Comparison of ENCODE assay signal across 9 mouse cellular contexts in the genomic region with DNA sequence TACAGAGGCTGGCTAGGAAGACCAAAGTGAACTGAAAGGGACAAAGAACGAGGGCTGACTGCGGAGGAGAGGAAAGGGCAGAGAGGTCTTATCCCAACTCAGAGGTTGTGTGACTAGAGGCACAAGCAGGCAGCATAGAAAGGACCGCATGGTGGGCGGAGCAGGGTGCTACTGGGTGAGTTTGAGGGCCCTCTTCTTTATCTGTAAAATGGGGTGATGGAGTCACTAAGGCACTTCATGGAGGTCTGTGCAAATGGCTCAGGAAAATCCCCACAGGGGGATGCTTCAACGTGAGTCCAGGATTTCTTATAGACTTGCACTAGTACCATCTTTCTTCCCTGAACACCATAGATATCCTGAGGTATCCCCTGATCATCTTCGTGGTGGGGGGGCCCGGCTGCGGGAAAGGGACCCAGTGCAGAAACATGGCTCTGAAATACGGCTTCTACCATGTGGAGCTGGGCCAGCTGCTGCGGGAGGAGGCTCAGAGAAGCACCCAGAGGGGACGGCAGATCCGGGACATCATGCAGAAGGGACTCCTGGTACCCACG. TPM values are rescaled to one million over a fixed set of nuclear protein-coding genes. Genes with fewer than 3 reads are reported as not detected.
A peak's percentile ranks its signal among the peaks of the same experiment; 100 is the strongest.
DNase-seq lines count a peak whose midpoint lies in the region; ATAC-seq and TF ChIP-seq lines count a peak whose summit lies in the region.
"Had no signal": no experiment of that assay in that cellular context is flagged by ENCODE, and none has a peak within 500 bp of the region (broad histone marks: within the 10 kb centered on the region; RNA-seq: fewer than 3 reads in every experiment).

No protein-coding gene starts in this region.

- peak overlapping the region; percentile 73 for H3K9ac ChIP-seq in embryonic facial prominence, embryonic 11.5 days (replicated peaks; ENCODE audit: low read length)
- H3K9ac ChIP-seq in hindbrain, postnatal 0 days (replicated peaks; ENCODE audit: low read length): 0 out of 2 replicates have a peak overlapping the region, but pooled peaks have one; percentile 75
- H3K9ac ChIP-seq in midbrain, postnatal 0 days (replicated peaks; ENCODE audit: low read length, poor library complexity, severe bottlenecking): peak overlapping the region; percentile 82; the same call in 1 of the 2 replicates

- H3K36me3 ChIP-seq in embryonic facial prominence, embryonic 11.5 days (replicated peaks; ENCODE audit: control insufficient read depth, insufficient read depth, low read depth, low read length): no peaks in the 10 kb centered on the region; the same call in 1 of the 2 replicates
- H3K36me3 ChIP-seq in hindbrain, postnatal 0 days (ENCODE audit: insufficient read depth, low read length): peaks cover 11% of the 10 kb centered on the region; the same call in 1 of the 2 replicates
- H3K36me3 ChIP-seq in midbrain, postnatal 0 days (ENCODE audit: insufficient read depth, low read length): peaks cover 12% of the 10 kb centered on the region

- DNase-seq in layer of hippocampus, adult 2 months (ENCODE audit: low spot score in 2 of 2): no peak
- DNase-seq in layer of hippocampus, postnatal 10 days (ENCODE audit: low spot score in 2 of 2): no peak
- no peak for DNase-seq in embryonic facial prominence, embryonic 11.5 days (ENCODE audit: low spot score)
- no peak for DNase-seq in hindbrain, postnatal 0 days (ENCODE audit: low spot score)
- no peak for DNase-seq in midbrain, postnatal 0 days (ENCODE audit: low spot score)
- DNase-seq in right cerebral cortex, postnatal 25 days: no peak
- no peak for DNase-seq in adrenal gland, postnatal 10 days
- DNase-seq in embryo, embryonic 9.5 days (ENCODE audit: extremely low spot score): no peak

- peak overlapping the region; percentile 97 for H3K27ac ChIP-seq in layer of hippocampus, adult 2 months
- H3K27ac ChIP-seq in embryonic facial prominence, embryonic 11.5 days (replicated peaks; ENCODE audit: low read depth, low read length): no peak overlapping the region
- H3K27ac ChIP-seq in hindbrain, postnatal 0 days: peak overlapping the region; percentile 94
- H3K27ac ChIP-seq in midbrain, postnatal 0 days (ENCODE audit: low read depth, low read length): peak overlapping the region; percentile 98

- no peak for ATAC-seq in embryonic facial prominence, embryonic 11.5 days (replicated peaks; ENCODE audit: insufficient number of reproducible peaks, low FRiP score, low TSS enrichment, low read depth)
- no peak for ATAC-seq in hindbrain, postnatal 0 days
- no peak; the same call in 1 of the 2 replicates for ATAC-seq in midbrain, postnatal 0 days (ENCODE audit: low FRiP score)

- no peaks in the 10 kb centered on the region for H3K27me3 ChIP-seq in embryonic facial prominence, embryonic 11.5 days (ENCODE audit: control insufficient read depth, insufficient read depth, low read length)
- H3K27me3 ChIP-seq in hindbrain, postnatal 0 days (ENCODE audit: insufficient read depth, low read length): no peaks in the 10 kb centered on the region
- no peaks in the 10 kb centered on the region for H3K27me3 ChIP-seq in midbrain, postnatal 0 days (ENCODE audit: insufficient read depth, low read length)

- TF ChIP-seq CTCF in layer of hippocampus, adult 2 months (conservative IDR thresholded peaks at IDR 0.05): no peak
- no peak for TF ChIP-seq CTCF in hindbrain, postnatal 0 days (IDR thresholded peaks at IDR 0.05; ENCODE audit: low read depth)
- TF ChIP-seq CTCF in midbrain, postnatal 0 days (IDR thresholded peaks at IDR 0.05): no peak

- no peaks in the 10 kb centered on the region for H3K9me3 ChIP-seq in embryonic facial prominence, embryonic 11.5 days (replicated peaks; ENCODE audit: control insufficient read depth, low read length)
- no peaks in the 10 kb centered on the region for H3K9me3 ChIP-seq in hindbrain, postnatal 0 days (ENCODE audit: low read length)
- no peaks in the 10 kb centered on the region for H3K9me3 ChIP-seq in midbrain, postnatal 0 days (ENCODE audit: low read length)

- peak overlapping the region; percentile 85 for H3K4me2 ChIP-seq in embryonic facial prominence, embryonic 11.5 days (ENCODE audit: low read depth, low read length)
- peak overlapping the region; percentile 81 for H3K4me2 ChIP-seq in hindbrain, postnatal 0 days (ENCODE audit: low read depth, low read length)
- H3K4me2 ChIP-seq in midbrain, postnatal 0 days (ENCODE audit: low read depth, low read length, poor library complexity, severe bottlenecking): peak overlapping the region; percentile 91

- no peaks in the 10 kb centered on the region for H3K4me1 ChIP-seq in embryonic facial prominence, embryonic 11.5 days (ENCODE audit: control insufficient read depth, insufficient read depth, low read length)
- H3K4me1 ChIP-seq in hindbrain, postnatal 0 days (ENCODE audit: insufficient read depth, low read length): peaks cover 12% of the 10 kb centered on the region; the same call in 1 of the 2 replicates
- H3K4me1 ChIP-seq in midbrain, postnatal 0 days (ENCODE audit: insufficient read depth, low read length): peaks cover 4% of the 10 kb centered on the region; the same call in 1 of the 2 replicates

- H3K4me3 ChIP-seq in layer of hippocampus, adult 2 months: peak overlapping the region; percentile 73
- H3K4me3 ChIP-seq in embryonic facial prominence, embryonic 11.5 days (ENCODE audit: low read depth, low read length): peak overlapping the region; percentile 74; the same call in 1 of the 2 replicates
- H3K4me3 ChIP-seq in hindbrain, postnatal 0 days (ENCODE audit: low read length): peak overlapping the region; percentile 79; the same call in 1 of the 2 replicates
- H3K4me3 ChIP-seq in midbrain, postnatal 0 days (ENCODE audit: low read depth, low read length): peak overlapping the region; percentile 72

- WGBS in embryonic facial prominence, embryonic 11.5 days: 76% methylated on average over 13 of the region's 13 CpGs
- 75% methylated on average over 13 of the region's 13 CpGs for WGBS in hindbrain, postnatal 0 days
- WGBS in midbrain, postnatal 0 days: 67% methylated on average over 13 of the region's 13 CpGs

RNA-seq across cellular contexts. Expression of a gene that starts 1.1 kb away (rescaled TPM):
- total RNA-seq in layer of hippocampus, adult 2 months (2021): under 1 TPM in 1 of 2 experiments, not detected in 1; 0.64 TPM
- total RNA-seq in layer of hippocampus, postnatal 10 days (2021): under 1 TPM in 1 of 2 experiments, not detected in 1; 0.41 TPM
- polyA plus RNA-seq in embryonic facial prominence, embryonic 11.5 days (2014; fragmentation: Nextera tagmentation; extraction: Ambion mirVana): 0.18 TPM in 1 of 2 replicates, not detected in the other
- not detected in 2 replicates for total RNA-seq in hindbrain, postnatal 0 days (2014; rRNA removed)
- 0.28 and 0.40 TPM in 2 replicates for polyA plus RNA-seq in hindbrain, postnatal 0 days (2015; fragmentation: Nextera tagmentation; extraction: Ambion mirVana)
- 0.22 TPM in 1 of 2 replicates, not detected in the other for total RNA-seq in midbrain, postnatal 0 days (2014; rRNA removed)
- 0.38 TPM in 2 replicates for polyA plus RNA-seq in midbrain, postnatal 0 days (2015; fragmentation: Nextera tagmentation; extraction: Ambion mirVana)
- total RNA-seq in adrenal gland, postnatal 10 days (2021): under 1 TPM; 0.21 to 0.33 TPM

RNA-seq across cellular contexts. Expression of a gene that starts 1.2 kb away (rescaled TPM):
- 10 to 100 TPM; 61.2 to 63.2 TPM for total RNA-seq in layer of hippocampus, adult 2 months (2021)
- 10 to 100 TPM; 45.0 to 47.4 TPM for total RNA-seq in layer of hippocampus, postnatal 10 days (2021)
- 70.1 and 71.1 TPM in 2 replicates for polyA plus RNA-seq in embryonic facial prominence, embryonic 11.5 days (2014; fragmentation: Nextera tagmentation; extraction: Ambion mirVana)
- total RNA-seq in hindbrain, postnatal 0 days (2014; rRNA removed): 28.8 and 32.9 TPM in 2 replicates
- polyA plus RNA-seq in hindbrain, postnatal 0 days (2015; fragmentation: Nextera tagmentation; extraction: Ambion mirVana): 63.5 and 67.8 TPM in 2 replicates
- total RNA-seq in midbrain, postnatal 0 days (2014; rRNA removed): 37.8 and 47.8 TPM in 2 replicates
- 66.4 and 67.5 TPM in 2 replicates for polyA plus RNA-seq in midbrain, postnatal 0 days (2015; fragmentation: Nextera tagmentation; extraction: Ambion mirVana)
- 10 to 100 TPM; 43.0 to 44.8 TPM for total RNA-seq in adrenal gland, postnatal 10 days (2021)

RNA-seq across cellular contexts. Expression of a gene that starts 12.5 kb away (rescaled TPM):
- not detected for total RNA-seq in layer of hippocampus, adult 2 months (2021)
- total RNA-seq in layer of hippocampus, postnatal 10 days (2021): not detected
- not detected in 2 replicates for polyA plus RNA-seq in embryonic facial prominence, embryonic 11.5 days (2014; fragmentation: Nextera tagmentation; extraction: Ambion mirVana)
- total RNA-seq in hindbrain, postnatal 0 days (2014; rRNA removed): not detected in 2 replicates
- polyA plus RNA-seq in hindbrain, postnatal 0 days (2015; fragmentation: Nextera tagmentation; extraction: Ambion mirVana): not detected in 2 replicates
- not detected in 2 replicates for total RNA-seq in midbrain, postnatal 0 days (2014; rRNA removed)
- polyA plus RNA-seq in midbrain, postnatal 0 days (2015; fragmentation: Nextera tagmentation; extraction: Ambion mirVana): 0.37 and 0.54 TPM in 2 replicates
- total RNA-seq in adrenal gland, postnatal 10 days (2021): under 1 TPM; 0.87 to 0.97 TPM
- total RNA-seq: layer of hippocampus, postnatal 14 days had no signal

RNA-seq across cellular contexts. Expression of a gene that starts 15.2 kb away (rescaled TPM):
- total RNA-seq in layer of hippocampus, adult 2 months (2021): 10 to 100 TPM; 23.9 to 24.0 TPM
- 10 to 100 TPM; 27.8 to 34.0 TPM for total RNA-seq in layer of hippocampus, postnatal 10 days (2021)
- polyA plus RNA-seq in embryonic facial prominence, embryonic 11.5 days (2014; fragmentation: Nextera tagmentation; extraction: Ambion mirVana): 39.5 and 40.2 TPM in 2 replicates
- 58.0 and 70.3 TPM in 2 replicates for total RNA-seq in hindbrain, postnatal 0 days (2014; rRNA removed)
- polyA plus RNA-seq in hindbrain, postnatal 0 days (2015; fragmentation: Nextera tagmentation; extraction: Ambion mirVana): 66.0 and 70.2 TPM in 2 replicates
- 44.3 and 64.8 TPM in 2 replicates for total RNA-seq in midbrain, postnatal 0 days (2014; rRNA removed)
- 75.5 and 75.8 TPM in 2 replicates for polyA plus RNA-seq in midbrain, postnatal 0 days (2015; fragmentation: Nextera tagmentation; extraction: Ambion mirVana)
- total RNA-seq in adrenal gland, postnatal 10 days (2021): 10 to 100 TPM; 63.6 to 68.9 TPM

RNA-seq across cellular contexts. Expression of a gene that starts 19.0 kb away (rescaled TPM):
- 100 to 1,000 TPM; 115 to 120 TPM for total RNA-seq in layer of hippocampus, adult 2 months (2021)
- total RNA-seq in layer of hippocampus, postnatal 10 days (2021): 100 to 1,000 TPM; 105 to 116 TPM
- polyA plus RNA-seq in embryonic facial prominence, embryonic 11.5 days (2014; fragmentation: Nextera tagmentation; extraction: Ambion mirVana): 38.7 and 40.0 TPM in 2 replicates
- total RNA-seq in hindbrain, postnatal 0 days (2014; rRNA removed): 61.7 and 71.3 TPM in 2 replicates
- 26.4 and 27.0 TPM in 2 replicates for polyA plus RNA-seq in hindbrain, postnatal 0 days (2015; fragmentation: Nextera tagmentation; extraction: Ambion mirVana)
- total RNA-seq in midbrain, postnatal 0 days (2014; rRNA removed): 73.6 and 76.9 TPM in 2 replicates
- polyA plus RNA-seq in midbrain, postnatal 0 days (2015; fragmentation: Nextera tagmentation; extraction: Ambion mirVana): 25.3 and 31.6 TPM in 2 replicates
- 10 to 100 TPM; 90.4 to 99.1 TPM for total RNA-seq in adrenal gland, postnatal 10 days (2021)
